Mouse (Mus musculus) lung, embryonic 14.5 days (tissue): ENCODE measurements around the gene Satb2. TPM values are rescaled to one million over a fixed set of nuclear protein-coding genes. Genes with fewer than 3 reads are reported as not detected.
A peak's percentile ranks its signal among the peaks of the same experiment; 100 is the strongest.

ENCODE experiments used
- ATAC-seq: fragments of 200-750 bp; cut with Nextera tagmentation; 2 replicates; pipeline ENCODE4 v1.8.0; 2017; ENCODE audit warnings: mild to moderate bottlenecking, moderate TSS enrichment, moderate library complexity; ENCODE audit not compliant: insufficient read depth
- DNase-seq: peaks from one replicate; pipeline ENCODE4 v3.0.0-alpha.2; 2015
- H3K27ac ChIP-seq: fragments of 300-500 bp; sonication (generic); 2 replicates; pipeline ENCODE4 v1.5.1; 2014; ENCODE audit warnings: low read depth, mild to moderate bottlenecking, moderate library complexity
- H3K27me3 ChIP-seq: fragments of 300-500 bp; sonication (generic); 2 replicates; pipeline ENCODE4 v1.6.1; 2014; ENCODE audit warnings: low read length, control low read depth; ENCODE audit not compliant: insufficient read depth
- H3K36me3 ChIP-seq: fragments of 300-500 bp; sonication (generic); 2 replicates; pipeline ENCODE4 v1.6.1; 2014; ENCODE audit warnings: control low read depth; ENCODE audit not compliant: insufficient read depth
- H3K4me1 ChIP-seq: fragments of 300-500 bp; sonication (generic); 2 replicates; pipeline ENCODE4 v1.6.1; 2014; ENCODE audit warnings: antibody characterized with exemption, control low read depth; ENCODE audit not compliant: insufficient read depth
- H3K4me2 ChIP-seq: fragments of 300-500 bp; sonication (generic); 2 replicates; pipeline ENCODE4 v1.6.1; 2014; ENCODE audit warnings: mild to moderate bottlenecking
- H3K4me3 ChIP-seq: fragments of 300-500 bp; sonication (generic); 2 replicates; pipeline ENCODE4 v1.5.1; 2014; ENCODE audit warnings: low read depth, low read length
- H3K9ac ChIP-seq: fragments of 300-500 bp; sonication (generic); 2 replicates; pipeline ENCODE4 v1.6.1; 2014
- H3K9me3 ChIP-seq: fragments of 300-500 bp; sonication (generic); 2 replicates; pipeline ENCODE4 v1.6.1; 2016; ENCODE audit warnings: low read depth, low read length, control low read depth
- CTCF ChIP-seq: IDR thresholded peaks from 2 replicates; pipeline ENCODE4 v1.5.1; 2016; ENCODE audit warnings: antibody characterized with exemption, low read depth
- WGBS: fragments of 180-500 bp; shearing (Covaris S2); extraction: QIAGEN DNeasy Blood & Tissue Kit; methylation state at CpG from one replicate; pipeline ENCODE4 v1.1.7; 2014; 5-methylcytosine and 5-hydroxymethylcytosine counted together
- polyA plus RNA-seq: library from polyadenylated mRNA; unstranded; fragments of >200 nt; fragmentation: Nextera tagmentation; extraction: Ambion mirVana; gene quantifications from 2 replicates; pipeline ENCODE4 v1.2.1, GENCODE M21; 2014

Satb2 gene
- polyA plus RNA-seq, 1 experiment from 2014 or later, result 0.79 TPM

DNA sequence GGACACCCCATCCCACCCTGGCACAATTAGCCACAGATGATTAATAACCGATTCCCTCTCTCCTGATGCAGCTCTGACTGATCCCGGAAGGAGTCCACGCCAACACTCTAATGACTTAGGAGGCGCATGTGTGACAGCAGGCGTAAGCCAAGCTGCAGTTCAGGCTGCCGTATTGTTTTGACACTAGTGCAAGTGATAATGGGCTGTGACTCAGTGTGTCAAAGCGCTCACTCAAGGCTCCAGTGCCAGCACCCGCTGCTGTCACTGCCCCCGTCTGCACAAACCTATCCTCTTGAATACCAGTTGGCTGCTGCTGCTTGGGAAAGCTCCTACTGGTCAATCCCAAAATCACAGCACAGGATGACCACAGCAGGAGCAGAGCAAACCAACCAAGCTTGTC is 49.7 kb downstream of the Satb2 start:
- 33% methylated on average over 9 of the region's 9 CpGs for WGBS

DNA sequence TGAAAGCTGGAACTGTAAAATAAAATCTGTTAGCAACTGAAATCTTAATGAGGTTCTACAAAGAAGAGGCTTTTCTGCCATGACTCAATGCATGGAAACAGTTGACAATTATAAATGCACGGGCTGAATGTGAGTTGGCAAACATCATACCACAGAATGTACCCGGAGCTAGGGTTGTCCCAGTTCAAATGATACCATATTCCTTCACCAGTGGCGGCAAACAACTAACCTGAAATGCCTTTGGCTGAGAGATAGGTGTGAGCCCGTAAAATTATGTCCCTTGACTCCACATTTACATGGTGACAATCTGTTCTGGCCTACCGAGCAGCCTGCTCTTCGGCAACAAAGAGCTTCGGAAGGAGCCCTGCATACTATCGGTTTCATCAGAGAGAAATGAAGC is 58.0 kb downstream of the Satb2 start:
- no peaks in the 10 kb centered on the region for H3K27me3 ChIP-seq
- no peaks in the 10 kb centered on the region for H3K9me3 ChIP-seq
- H3K4me1 ChIP-seq, result no peaks in the 10 kb centered on the region
- H3K36me3 ChIP-seq, result no peaks in the 10 kb centered on the region
- no peak overlapping the region for H3K27ac ChIP-seq
- WGBS, result 87% methylated on average over 8 of the region's 8 CpGs
- no peak overlapping the region for H3K9ac ChIP-seq
- DNase-seq, result no peak
- H3K4me3 ChIP-seq, result no peak overlapping the region
- no peak overlapping the region for H3K4me2 ChIP-seq
- ATAC-seq, result no peak
- TF ChIP-seq CTCF, result no peak

More for the DNA sequence above, 49.7 kb downstream of the Satb2 start:
- Histone ChIP-seq H3K9ac (no peak overlapping the region), H3K4me2 (no peak overlapping the region), H3K4me1 (no peaks in the 10 kb centered on the region; the same call in 1 of the 2 replicates), H3K27me3 (no peaks in the 10 kb centered on the region), H3K36me3 (no peaks in the 10 kb centered on the region), H3K27ac (no peak overlapping the region), H3K9me3 (no peaks in the 10 kb centered on the region), H3K4me3 (no peak overlapping the region)
- ATAC-seq, result peak; percentile 24; the same call in 1 of the 2 replicates
- no peak for TF ChIP-seq CTCF
- DNase-seq, result peak; percentile 37

DNA sequence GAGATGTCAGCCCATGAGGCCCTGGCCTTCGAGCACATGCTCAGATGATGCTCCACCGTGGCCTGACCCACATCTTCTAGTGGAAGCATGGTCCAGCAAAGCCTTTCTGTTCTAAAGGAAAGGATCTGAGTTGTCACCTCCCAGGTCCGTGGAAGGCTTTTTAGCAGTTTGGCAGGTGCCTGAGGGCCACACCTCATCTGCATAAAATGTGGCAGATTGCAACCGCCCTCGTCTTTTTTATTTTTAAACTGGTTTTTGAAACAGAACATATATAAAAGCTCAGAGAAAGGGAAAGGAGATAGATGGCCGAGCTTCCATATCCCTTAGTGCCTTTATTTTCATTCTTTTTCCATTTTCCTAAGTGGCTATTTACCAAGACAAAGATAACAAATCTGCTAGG is 64.2 kb downstream of the Satb2 start:
- 84% methylated on average over 6 of the region's 6 CpGs for WGBS
- ATAC-seq, result no peak

DNA sequence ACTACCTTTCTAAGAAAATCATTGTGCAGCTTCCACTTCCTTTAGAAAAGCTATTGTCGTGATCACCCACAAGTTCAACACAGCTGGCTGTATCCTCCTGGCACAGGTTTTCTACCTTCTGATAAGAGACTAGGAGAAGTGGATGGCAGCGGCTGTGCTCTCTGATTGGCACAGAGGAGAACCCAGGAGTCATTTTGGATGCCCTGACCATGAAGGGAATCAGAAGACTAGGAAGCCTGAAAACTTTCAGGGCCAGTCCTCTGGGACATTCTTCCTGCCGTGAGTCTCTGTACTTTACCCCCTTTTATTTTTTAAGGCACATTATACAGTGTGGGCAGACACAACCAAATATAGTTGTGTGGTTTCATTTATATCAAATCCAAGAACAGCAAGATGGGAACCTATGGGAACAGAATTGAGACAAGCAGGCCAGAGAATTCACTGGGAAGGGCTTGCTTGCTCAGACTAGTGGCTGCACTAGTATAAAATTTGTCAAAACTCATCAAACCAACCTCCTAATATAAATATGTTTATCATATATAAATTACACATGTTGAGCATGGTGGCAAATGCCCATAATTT is 77.7 kb downstream of the Satb2 start:
- Histone ChIP-seq H3K9ac (no peak overlapping the region), H3K36me3 (no peaks in the 10 kb centered on the region), H3K9me3 (no peaks in the 10 kb centered on the region), H3K27me3 (no peaks in the 10 kb centered on the region), H3K4me1 (no peaks in the 10 kb centered on the region), H3K4me2 (no peak overlapping the region), H3K4me3 (no peak overlapping the region), H3K27ac (no peak overlapping the region)
- WGBS, result 72% methylated on average over 3 of the region's 3 CpGs
- no peak for TF ChIP-seq CTCF
- DNase-seq (no peak), ATAC-seq (no peak)

More for the DNA sequence above, 64.2 kb downstream of the Satb2 start:
- H3K4me1 ChIP-seq, result no peaks in the 10 kb centered on the region
- H3K9ac ChIP-seq, result no peak overlapping the region
- no peak overlapping the region for H3K27ac ChIP-seq
- H3K27me3 ChIP-seq, result no peaks in the 10 kb centered on the region
- no peak for DNase-seq
- TF ChIP-seq CTCF, result no peak
- H3K9me3 ChIP-seq, result no peaks in the 10 kb centered on the region
- H3K36me3 ChIP-seq, result no peaks in the 10 kb centered on the region
- H3K4me3 ChIP-seq, result no peak overlapping the region
- no peak overlapping the region for H3K4me2 ChIP-seq

GRCm38 (mm10) chr1:56900187-56900586 is 78.3 kb downstream of the Satb2 start:
- WGBS, result 83% methylated on average over 9 of the region's 9 CpGs
- Histone ChIP-seq H3K36me3 (no peaks in the 10 kb centered on the region), H3K9me3 (no peaks in the 10 kb centered on the region), H3K4me3 (no peak overlapping the region), H3K4me2 (no peak overlapping the region), H3K9ac (no peak overlapping the region), H3K27ac (no peak overlapping the region), H3K4me1 (no peaks in the 10 kb centered on the region), H3K27me3 (no peaks in the 10 kb centered on the region)
- no peak for TF ChIP-seq CTCF
- ATAC-seq, result no peak
- no peak for DNase-seq

DNA sequence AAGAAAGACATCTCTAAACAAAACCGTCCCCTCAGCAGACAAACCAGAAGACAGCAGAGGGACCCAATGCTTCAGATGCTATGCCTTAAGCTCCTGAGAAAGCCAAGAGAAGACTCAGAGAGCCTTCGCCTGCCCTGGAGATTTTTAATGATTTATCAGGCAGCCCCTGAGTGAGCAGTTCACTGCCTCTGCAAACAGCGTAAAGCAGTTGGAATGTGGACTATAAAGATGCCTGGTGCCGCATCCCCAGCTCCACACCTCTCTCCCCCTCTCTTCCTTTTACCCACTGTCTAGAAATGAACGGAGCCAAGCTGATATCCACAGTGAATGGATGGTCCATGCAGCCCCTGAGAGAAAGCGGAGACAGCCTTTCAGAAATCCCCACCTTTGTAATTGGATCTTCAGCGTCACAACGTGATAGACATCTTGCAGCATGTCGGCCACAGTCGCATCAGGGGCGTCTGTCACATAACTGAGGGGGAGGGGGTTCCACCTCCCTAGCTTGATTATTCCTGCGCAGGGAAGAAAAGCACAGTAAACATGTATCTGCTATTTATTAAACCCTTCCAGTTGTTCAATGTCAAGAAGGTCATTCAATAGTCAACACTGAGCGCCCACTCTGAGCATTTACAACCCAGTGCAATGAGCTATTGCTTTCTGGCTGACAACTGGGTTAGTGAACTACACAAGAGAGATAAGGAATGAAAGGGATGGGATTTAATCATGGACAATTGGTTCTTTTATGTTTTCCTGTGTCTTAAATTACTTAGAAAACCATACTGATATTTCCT is 79.6 kb downstream of the Satb2 start:
- no peak for DNase-seq
- Histone ChIP-seq H3K4me1 (no peaks in the 10 kb centered on the region), H3K36me3 (no peaks in the 10 kb centered on the region), H3K9ac (no peak overlapping the region), H3K27me3 (no peaks in the 10 kb centered on the region), H3K27ac (no peak overlapping the region), H3K4me2 (no peak overlapping the region), H3K9me3 (no peaks in the 10 kb centered on the region), H3K4me3 (no peak overlapping the region)
- ATAC-seq, result no peak
- no peak for TF ChIP-seq CTCF
- 36% methylated on average over 13 of the region's 13 CpGs for WGBS

GRCm38 (mm10) chr1:56897492-56898180 is 80.8 kb downstream of the Satb2 start:
- ATAC-seq (no peak), DNase-seq (no peak)
- Histone ChIP-seq H3K9ac (no peak overlapping the region), H3K27ac (no peak overlapping the region), H3K4me3 (no peak overlapping the region), H3K4me1 (no peaks in the 10 kb centered on the region), H3K9me3 (no peaks in the 10 kb centered on the region), H3K4me2 (no peak overlapping the region), H3K36me3 (no peaks in the 10 kb centered on the region), H3K27me3 (no peaks in the 10 kb centered on the region)
- TF ChIP-seq CTCF, result no peak
- WGBS, result 84% methylated on average over 8 of the region's 8 CpGs
